Mouse (Mus musculus): ENCODE results near the gene Gm49395. TPM values are rescaled to one million over a fixed set of nuclear protein-coding genes. Genes with fewer than 3 reads are reported as not detected.

Gm49395 gene
- polyA plus RNA-seq, 1 experiment from 2014 or later = 11.1 TPM

Other genes starting within 250 kb of the Gm49395 start
- 2.1 and 2.9 TPM in 2 replicates for gene Itga2, start 169.8 kb downstream of the Gm49395 start, polyA plus RNA-seq (2014; fragmentation: Nextera tagmentation; extraction: Ambion mirVana)
- gene Pelo, start 11.7 kb downstream of the Gm49395 start, polyA plus RNA-seq (2014; fragmentation: Nextera tagmentation; extraction: Ambion mirVana) = 12.7 and 12.9 TPM in 2 replicates
- gene Itga1, start within 50 bp of the Gm49395 start, polyA plus RNA-seq (2014; fragmentation: Nextera tagmentation; extraction: Ambion mirVana) = 31.0 and 31.4 TPM in 2 replicates